Comparison of ENCODE assay signal across 8 mouse cellular contexts in genomic region chr4:41274980-41275850, GRCm38 (mm10). TPM values are rescaled to one million over a fixed set of nuclear protein-coding genes. Genes with fewer than 3 reads are reported as not detected.
DNase-seq lines count a peak whose midpoint lies in the region; ATAC-seq and TF ChIP-seq lines count a peak whose summit lies in the region.

Gene Ubap2 (minus strand): TSS chr4:41275144.

- peak; percentile 82 for TF ChIP-seq POLR2A in olfactory bulb, adult 2 months (IDR thresholded peaks at IDR 0.05; ENCODE audit: insufficient read depth, low read depth, low read length)
- peak; percentile 62; the same call in 1 of the 2 replicates for TF ChIP-seq POLR2A in thymus, adult 2 months (IDR thresholded peaks at IDR 0.05; ENCODE audit: control insufficient read depth, extremely low read depth, insufficient read depth, low read length, poor library complexity)

- intact Hi-C loops in heart, postnatal 36 days (cut with DNase I): loop anchor here (2.0 to 5.0 kb wide), 3 partner anchors 37 to 138 kb away; partner anchors contain the start of genes Dcaf12, Ubap1 and Ube2r2

- peak; percentile 85 for DNase-seq in G1E (ENCODE audit: low spot score)
- DNase-seq in cerebellum, adult 18-20 months: peak; percentile 96 to 99
- DNase-seq in heart, postnatal 36 days: peak; percentile 97 to 98
- DNase-seq in layer of hippocampus, adult 2 months (ENCODE audit: low spot score in 2 of 2): peak; percentile 93 to 97
- DNase-seq in lung, embryonic 14.5 days: peak; percentile 99
- DNase-seq in thymus, adult 2 months: peak; percentile 97

- under 1% methylated on average over 60 of the region's 60 CpGs for WGBS in forebrain, embryonic 16.5 days
- WGBS in lung, embryonic 14.5 days: under 1% methylated on average over 60 of the region's 60 CpGs
- under 1% methylated on average over 60 of the region's 60 CpGs for WGBS in olfactory bulb, adult 2 months
- whole genome bisulfite sequencing in thymus, adult 2 months: under 1% methylated on average over 60 of the region's 60 CpGs

- ATAC-seq in G1E (ENCODE audit: extremely low read depth, insufficient number of reproducible peaks, low FRiP score, poor library complexity, severe bottlenecking): peak; percentile 83
- peak; percentile 98 for ATAC-seq in forebrain, embryonic 16.5 days
- peak; percentile 98 for ATAC-seq in lung, embryonic 14.5 days (ENCODE audit: insufficient read depth)

- H3K4me2 ChIP-seq in forebrain, embryonic 16.5 days (ENCODE audit: low read length): peak within 1 kb of the TSS; percentile 86
- peak within 1 kb of the TSS; percentile 85 for H3K4me2 ChIP-seq in lung, embryonic 14.5 days

- peaks cover 29% of the 10 kb centered on the region for H3K36me3 ChIP-seq in G1E (replicated peaks)
- H3K36me3 ChIP-seq in forebrain, embryonic 16.5 days (ENCODE audit: control insufficient read depth, insufficient read depth): no peaks in the 10 kb centered on the region
- peaks cover 9% of the 10 kb centered on the region for H3K36me3 ChIP-seq in lung, embryonic 14.5 days (ENCODE audit: insufficient read depth)
- peaks cover 5% of the 10 kb centered on the region for H3K36me3 ChIP-seq in thymus, adult 2 months (ENCODE audit: control insufficient read depth, insufficient read depth, low read length)

- H3K9me3 ChIP-seq in G1E (replicated peaks): no peaks in the 10 kb centered on the region
- H3K9me3 ChIP-seq in forebrain, embryonic 16.5 days (ENCODE audit: control insufficient read depth, low read length): no peaks in the 10 kb centered on the region
- H3K9me3 ChIP-seq in lung, embryonic 14.5 days (ENCODE audit: low read depth, low read length): no peaks in the 10 kb centered on the region

- no peaks in the 10 kb centered on the region for H3K27me3 ChIP-seq in G1E (ENCODE audit: insufficient read depth, low read length)
- H3K27me3 ChIP-seq in forebrain, embryonic 16.5 days (replicated peaks; ENCODE audit: control insufficient read depth, insufficient read depth, low read length): no peaks in the 10 kb centered on the region
- no peaks in the 10 kb centered on the region for H3K27me3 ChIP-seq in lung, embryonic 14.5 days (ENCODE audit: insufficient read depth, low read length)
- no peaks in the 10 kb centered on the region for H3K27me3 ChIP-seq in thymus, adult 2 months (ENCODE audit: control insufficient read depth, insufficient read depth, low read length)

- TF ChIP-seq CTCF in G1E (IDR thresholded peaks at IDR 0.05; ENCODE audit: low read depth, low read length): no peak
- TF ChIP-seq CTCF in layer of hippocampus, adult 2 months (conservative IDR thresholded peaks at IDR 0.05): no peak
- no peak for TF ChIP-seq CTCF in lung, embryonic 14.5 days (IDR thresholded peaks at IDR 0.05; ENCODE audit: low read depth)
- TF ChIP-seq CTCF in olfactory bulb, adult 2 months (IDR thresholded peaks at IDR 0.05; ENCODE audit: insufficient read depth, low read depth, low read length): no peak
- no peak for TF ChIP-seq CTCF in thymus, adult 2 months (IDR thresholded peaks at IDR 0.05; ENCODE audit: borderline replicate concordance, control insufficient read depth, extremely low read depth, insufficient read depth, low read length, poor library complexity)

- H3K4me1 ChIP-seq in G1E (ENCODE audit: insufficient read depth, low read depth, low read length): peaks cover 47% of the 10 kb centered on the region
- peaks cover 26% of the 10 kb centered on the region for H3K4me1 ChIP-seq in forebrain, embryonic 16.5 days (replicated peaks; ENCODE audit: control insufficient read depth, insufficient read depth, low read length)
- H3K4me1 ChIP-seq in lung, embryonic 14.5 days (ENCODE audit: insufficient read depth): peaks cover 8% of the 10 kb centered on the region; the same call in 1 of the 2 replicates
- H3K4me1 ChIP-seq in olfactory bulb, adult 2 months (ENCODE audit: control insufficient read depth, insufficient read depth, low read length): peaks cover 5% of the 10 kb centered on the region
- H3K4me1 ChIP-seq in thymus, adult 2 months (replicated peaks; ENCODE audit: control insufficient read depth, insufficient read depth, low read length): peaks cover 14% of the 10 kb centered on the region

- H3K27ac ChIP-seq in forebrain, embryonic 16.5 days (ENCODE audit: low read length): peak within 1 kb of the TSS; percentile 92
- peak within 1 kb of the TSS; percentile 99 for H3K27ac ChIP-seq in layer of hippocampus, adult 2 months
- peak within 1 kb of the TSS; percentile 96 for H3K27ac ChIP-seq in lung, embryonic 14.5 days (ENCODE audit: low read depth)
- peak within 1 kb of the TSS; percentile 87 for H3K27ac ChIP-seq in olfactory bulb, adult 2 months (ENCODE audit: insufficient read depth, low read depth, low read length)
- H3K27ac ChIP-seq in thymus, adult 2 months (ENCODE audit: control insufficient read depth, insufficient read depth, low read length): peak within 1 kb of the TSS; percentile 86

- H3K4me3 ChIP-seq in G1E (ENCODE audit: low read depth, low read length): peak within 1 kb of the TSS; percentile 86
- H3K4me3 ChIP-seq in forebrain, embryonic 16.5 days (replicated peaks; ENCODE audit: low read length): peak within 1 kb of the TSS; percentile 80
- peak within 1 kb of the TSS; percentile 94 for H3K4me3 ChIP-seq in layer of hippocampus, adult 2 months
- H3K4me3 ChIP-seq in lung, embryonic 14.5 days (ENCODE audit: low read depth, low read length): peak within 1 kb of the TSS; percentile 88
- peak within 1 kb of the TSS; percentile 59 for H3K4me3 ChIP-seq in olfactory bulb, adult 2 months (ENCODE audit: insufficient read depth, low read depth, low read length)
- H3K4me3 ChIP-seq in thymus, adult 2 months (ENCODE audit: control insufficient read depth, insufficient read depth, low read length): peak within 1 kb of the TSS; percentile 91

- peak within 1 kb of the TSS; percentile 84 for H3K9ac ChIP-seq in forebrain, embryonic 16.5 days (replicated peaks; ENCODE audit: low read depth, low read length)
- peak within 1 kb of the TSS; percentile 92 for H3K9ac ChIP-seq in lung, embryonic 14.5 days

RNA-seq across cellular contexts. Expression of gene Ubap2, which starts in this region (rescaled TPM):
- total RNA-seq in G1E (2014; fragmentation: Nextera tagmentation) (116 and 135 TPM in 2 replicates), G1E (2017) (12.0 and 14.3 TPM in 2 replicates)
- polyA plus RNA-seq in G1E (2012): 552 and 920 TPM in 2 replicates
- 62.5 and 63.5 TPM in 2 replicates for polyA plus RNA-seq in forebrain, embryonic 16.5 days (2015; fragmentation: Nextera tagmentation; extraction: Ambion mirVana)
- 10 to 100 TPM; 59.4 to 61.1 TPM for total RNA-seq in heart, postnatal 36 days (2021)
- total RNA-seq in layer of hippocampus, adult 2 months (2021): 10 to 100 TPM; 40.9 to 45.0 TPM
- polyA plus RNA-seq in lung, embryonic 14.5 days (2014; fragmentation: Nextera tagmentation; extraction: Ambion mirVana): 60.8 and 72.0 TPM in 2 replicates
- polyA plus RNA-seq in olfactory bulb, adult 2 months (2012; ENCODE audit: insufficient read depth, insufficient read length, low replicate concordance, missing spikeins): 69.5 TPM in 1 of 2 replicates, not detected in the other
- 183 and 221 TPM in 2 replicates for polyA plus RNA-seq in thymus, adult 2 months (2012; rRNA removed)

Comparison
In these comparisons a context has a peak if more than half of its experiments do, and no peak if none do; other contexts are left out.
1. Peak in every context shown above with its lines: DNase-seq, ATAC-seq, H3K4me3 ChIP-seq and H3K27ac ChIP-seq.